Mouse (Mus musculus) myocyte (in vitro differentiated cells): Measurements from ENCODE around the gene Mettl2. TPM values are rescaled to one million over a fixed set of nuclear protein-coding genes. Genes with fewer than 3 reads are reported as not detected.
A peak's percentile ranks its signal among the peaks of the same experiment; 100 is the strongest.

Source experiments
- H3K27me3 ChIP-seq: one replicate; pipeline ENCODE4 v1.6.1; 2011; ENCODE audit not compliant: control insufficient read depth, insufficient read depth, insufficient read length
- H3K36me3 ChIP-seq: one replicate; pipeline ENCODE4 v1.6.1; 2011; ENCODE audit not compliant: control insufficient read depth, insufficient read depth
- H3K4me2 ChIP-seq: one replicate; pipeline ENCODE4 v1.6.1; 2011; ENCODE audit warnings: low read depth, control low read depth
- H3K4me3 ChIP-seq: one replicate; pipeline ENCODE4 v1.5.1; 2011; ENCODE audit warnings: mild to moderate bottlenecking, control low read depth, moderate library complexity
- H3K79me2 ChIP-seq: one replicate; pipeline ENCODE4 v1.6.1; 2011; ENCODE audit not compliant: control insufficient read depth, insufficient read depth
- H3ac ChIP-seq: one replicate; pipeline ENCODE4 v1.6.1; 2011; ENCODE audit not compliant: control insufficient read depth, insufficient read length
- CEBPB ChIP-seq: IDR thresholded peaks from 2 replicates; pipeline ENCODE4 v1.6.1; 2011; ENCODE audit warnings: mild to moderate bottlenecking, moderate library complexity; ENCODE audit not compliant: poor library complexity, insufficient read depth, severe bottlenecking
- E2F4 ChIP-seq: IDR thresholded peaks from one replicate; pipeline ENCODE4 v1.6.1; 2011; ENCODE audit warnings: mild to moderate bottlenecking, control low read depth, moderate library complexity; ENCODE audit not compliant: insufficient read depth
- MAX ChIP-seq: IDR thresholded peaks from one replicate; pipeline ENCODE4 v1.6.1; 2011; ENCODE audit warnings: low read depth, mild to moderate bottlenecking, control low read depth
- MYOD1 ChIP-seq, 3 experiments: IDR thresholded peaks; one replicate each; pipeline ENCODE4 v1.6.1; 2011; ENCODE audit warnings: control low read depth in 2 of 3, low read depth in 2 of 3, mild to moderate bottlenecking in 2 of 3, moderate library complexity in 1 of 3; ENCODE audit not compliant: insufficient read length in 2 of 3, control insufficient read depth in 1 of 3
- MYOG ChIP-seq, 3 experiments: IDR thresholded peaks; one replicate each; pipeline ENCODE4 v1.6.1; 2011; ENCODE audit warnings: control low read depth in 2 of 3, low read depth in 2 of 3, mild to moderate bottlenecking in 2 of 3; ENCODE audit not compliant: insufficient read length in 2 of 3, control insufficient read depth in 1 of 3, insufficient read depth in 1 of 3
- POLR2A ChIP-seq: IDR thresholded peaks from one replicate; pipeline ENCODE4 v1.6.1; 2011; ENCODE audit warnings: low read depth, mild to moderate bottlenecking, control low read depth, moderate library complexity; ENCODE audit not compliant: insufficient read length
- POLR2AphosphoS2 ChIP-seq: IDR thresholded peaks from one replicate; pipeline ENCODE4 v1.6.1; 2011; ENCODE audit warnings: low read depth, control low read depth; ENCODE audit not compliant: insufficient read length
- REST ChIP-seq: IDR thresholded peaks from one replicate; pipeline ENCODE4 v1.6.1; 2011; ENCODE audit warnings: mild to moderate bottlenecking, control low read depth, moderate library complexity; ENCODE audit not compliant: insufficient read depth, insufficient read length
- SRF ChIP-seq: IDR thresholded peaks from one replicate; pipeline ENCODE4 v1.6.1; 2011; ENCODE audit warnings: low read depth; ENCODE audit not compliant: control insufficient read depth, insufficient read length
- TCF12 ChIP-seq: IDR thresholded peaks from one replicate; pipeline ENCODE4 v1.6.1; 2011; ENCODE audit warnings: mild to moderate bottlenecking, control low read depth; ENCODE audit not compliant: poor library complexity, insufficient read depth, severe bottlenecking
- TCF3 ChIP-seq: IDR thresholded peaks from one replicate; pipeline ENCODE4 v1.6.1; 2011; ENCODE audit warnings: low read depth, control low read depth; ENCODE audit not compliant: insufficient read length
- USF1 ChIP-seq: IDR thresholded peaks from one replicate; pipeline ENCODE4 v1.6.1; 2011; ENCODE audit warnings: low read depth, mild to moderate bottlenecking, control low read depth, moderate library complexity
- polyA plus RNA-seq: library from polyadenylated mRNA; unstranded; fragments of >200 nt; fragmentation: generic; extraction: Trizol; gene quantifications from one replicate; pipeline ENCODE4 v1.2.1, GENCODE M21; 2012; ENCODE audit warnings: missing spikeins

Mettl2 gene
- polyA plus RNA-seq, 1 experiment: 15.5 TPM

DNA sequence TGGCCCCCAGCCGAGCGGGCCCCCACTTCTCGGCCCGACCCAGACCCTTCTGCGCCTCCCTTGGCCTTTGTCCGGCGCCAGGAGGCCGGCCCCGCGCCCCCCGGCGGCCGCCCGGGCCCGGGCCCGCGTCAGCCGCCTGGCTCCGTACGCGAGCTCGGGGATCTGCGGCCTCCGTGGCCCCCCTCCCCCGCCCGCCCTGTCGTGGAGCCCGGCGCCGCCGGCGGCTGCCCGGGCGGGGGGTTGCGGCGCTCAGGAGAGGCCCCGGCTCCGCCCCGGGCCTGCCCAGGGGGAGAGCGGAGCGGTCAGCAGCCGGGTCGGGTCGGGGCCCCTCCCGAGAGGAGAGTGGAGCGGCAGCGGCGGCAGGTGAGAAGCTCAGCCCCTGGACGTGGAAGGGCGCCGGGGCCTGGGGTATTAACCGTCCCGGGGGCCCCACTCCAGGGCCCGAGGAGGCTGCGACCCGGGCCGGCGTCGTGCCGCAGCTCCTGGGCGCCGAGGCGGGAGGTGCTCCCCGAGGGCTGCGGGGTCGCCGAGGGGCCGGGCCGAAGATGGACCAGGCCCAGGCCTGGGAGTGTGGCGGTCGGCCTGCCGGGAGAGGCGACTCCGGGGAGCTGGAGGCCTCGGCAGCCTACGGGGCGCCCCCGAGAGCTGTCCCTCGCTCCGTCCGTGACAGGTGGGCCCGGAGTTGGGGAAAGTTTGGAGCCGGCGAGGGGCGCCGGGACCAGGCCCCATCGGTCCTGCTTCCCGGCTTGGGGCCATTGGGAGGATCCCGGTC lies 55.6 kb downstream of the Mettl2 start:
- TF ChIP-seq MYOD1 (IDR thresholded peaks at IDR 0.05; ENCODE audit: control insufficient read depth in 1 of 3, insufficient read length in 2 of 3, low read depth in 2 of 3) (peak in 1 of 3 experiments; percentile 11), MAX (no peak), SRF (no peak), E2F4 (no peak), TCF12 (no peak), POLR2AphosphoS2 (no peak)
- Histone ChIP-seq H3K79me2 (peaks cover 48% of the 10 kb centered on the region), H3K27me3 (no peaks in the 10 kb centered on the region), H3K4me2 (peak overlapping the region; percentile 81), H3K36me3 (peaks cover 27% of the 10 kb centered on the region), H3ac (peak overlapping the region; percentile 28), H3K4me3 (peak overlapping the region; percentile 90)

DNA sequence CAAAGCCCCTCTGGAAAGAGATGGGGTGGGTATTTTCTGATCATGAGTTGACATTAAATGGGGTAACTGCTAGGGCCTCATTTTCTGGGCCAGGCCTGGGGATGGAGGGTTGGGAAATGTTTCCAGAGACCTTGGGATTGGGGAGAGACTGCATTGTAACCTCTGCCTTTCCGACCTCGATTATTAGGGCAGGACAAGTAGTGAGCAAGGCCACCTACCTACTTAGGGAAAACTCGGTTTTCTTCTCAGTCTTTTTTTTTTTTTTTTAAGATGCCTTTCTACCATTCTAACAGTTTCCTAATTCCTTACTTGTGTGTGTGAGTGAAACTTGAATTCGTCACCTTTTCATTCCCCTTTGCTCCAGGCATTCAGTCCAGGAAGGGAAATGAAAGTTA lies 56.2 kb downstream of the Mettl2 start:
- no peaks in the 10 kb centered on the region for H3K27me3 ChIP-seq
- H3K36me3 ChIP-seq: peaks cover 33% of the 10 kb centered on the region
- peaks cover 54% of the 10 kb centered on the region for H3K79me2 ChIP-seq
- H3K4me3 ChIP-seq: peak overlapping the region; percentile 90
- peak overlapping the region; percentile 81 for H3K4me2 ChIP-seq
- no peak for TF ChIP-seq MYOD1 (IDR thresholded peaks at IDR 0.05; ENCODE audit: control insufficient read depth in 1 of 3, insufficient read length in 2 of 3, low read depth in 2 of 3)
- TF ChIP-seq REST: no peak
- TF ChIP-seq POLR2A: no peak
- TF ChIP-seq TCF3: no peak
- TF ChIP-seq CEBPB: no peak
- TF ChIP-seq SRF: no peak
- no peak for TF ChIP-seq E2F4
- TF ChIP-seq MYOG (IDR thresholded peaks at IDR 0.05; ENCODE audit: control insufficient read depth in 1 of 3, insufficient read depth in 1 of 3, insufficient read length in 2 of 3, low read depth in 2 of 3): no peak
- TF ChIP-seq USF1: no peak
- TF ChIP-seq TCF12: no peak
- no peak for TF ChIP-seq POLR2AphosphoS2
- no peak for TF ChIP-seq MAX
- peak overlapping the region; percentile 28 for H3ac ChIP-seq

DNA sequence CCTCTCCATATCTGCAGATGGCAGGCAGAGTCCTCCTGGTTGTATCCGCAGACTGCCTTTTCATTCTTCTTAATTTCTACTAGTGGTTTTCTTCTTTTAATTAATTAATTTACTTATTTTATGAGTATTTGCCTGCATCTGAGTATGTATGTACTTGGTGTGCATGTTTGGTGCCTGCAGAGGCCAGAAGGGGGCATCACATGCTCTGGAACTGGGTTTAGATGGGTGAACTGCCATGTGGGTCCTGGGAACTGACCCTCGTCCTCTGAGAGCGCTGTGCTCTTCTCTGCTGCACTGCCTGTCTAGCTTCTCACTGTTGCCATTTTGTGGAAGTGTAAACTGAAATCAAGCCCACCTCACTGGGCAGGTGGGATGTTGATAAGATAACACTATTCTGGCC lies 58.5 kb downstream of the Mettl2 start:
- Histone ChIP-seq H3K79me2 (peaks cover 76% of the 10 kb centered on the region), H3K36me3 (peaks cover 40% of the 10 kb centered on the region), H3K4me3 (no peak overlapping the region), H3ac (no peak overlapping the region), H3K27me3 (no peaks in the 10 kb centered on the region), H3K4me2 (no peak overlapping the region)
- TF ChIP-seq TCF12 (no peak), MYOD1 (IDR thresholded peaks at IDR 0.05; ENCODE audit: control insufficient read depth in 1 of 3, insufficient read length in 2 of 3, low read depth in 2 of 3) (no peak), CEBPB (no peak), POLR2A (no peak), USF1 (no peak), POLR2AphosphoS2 (no peak), TCF3 (no peak), REST (no peak), MAX (no peak), MYOG (IDR thresholded peaks at IDR 0.05; ENCODE audit: control insufficient read depth in 1 of 3, insufficient read depth in 1 of 3, insufficient read length in 2 of 3, low read depth in 2 of 3) (no peak), SRF (no peak)

Other genes starting within 250 kb of the Mettl2 start
- gene Efcab3, start 62.8 kb upstream of the Mettl2 start, polyA plus RNA-seq: not detected
- not detected for gene Gm10842, start 20.5 kb downstream of the Mettl2 start, polyA plus RNA-seq
- 26.8 TPM for gene Tlk2, start 52.4 kb downstream of the Mettl2 start, polyA plus RNA-seq
- gene Mrc2, start 166.2 kb downstream of the Mettl2 start, polyA plus RNA-seq: 47.7 TPM